Mouse (Mus musculus) CH12.LX (cell line): ENCODE results near the gene Klf15. TPM values are rescaled to one million over a fixed set of nuclear protein-coding genes. Genes with fewer than 3 reads are reported as not detected.

Source experiments
- DNase-seq: peaks from one replicate; pipeline ENCODE4 v3.0.0-alpha.2; 2013; ENCODE audit errors: extremely low read depth
- H3K27ac ChIP-seq: 2 replicates; pipeline ENCODE4 v1.5.1; 2012; ENCODE audit warnings: low read depth, mild to moderate bottlenecking, control low read depth, moderate library complexity; ENCODE audit not compliant: insufficient read depth
- H3K27me3 ChIP-seq: replicated peaks from 2 replicates; pipeline ENCODE3; 2012; ENCODE audit warnings: inconsistent platforms
- H3K36me3 ChIP-seq, 2 experiments: replicated peaks in 1 of 2; 2 replicates each; pipeline versions ENCODE3 to v1.6.1; 2012; ENCODE audit warnings: inconsistent platforms in 1 of 2, low read length in 1 of 2, mild to moderate bottlenecking in 1 of 2, mixed read lengths in 1 of 2, moderate library complexity in 1 of 2; ENCODE audit not compliant: control insufficient read depth in 1 of 2, insufficient read depth in 1 of 2
- H3K4me1 ChIP-seq, 2 experiments: 2 replicates each; pipeline ENCODE4 v1.6.1; 2012; ENCODE audit warnings: inconsistent platforms in 1 of 2, moderate library complexity in 1 of 2; ENCODE audit not compliant: insufficient read depth in 2 of 2, control insufficient read depth in 1 of 2
- H3K4me2 ChIP-seq: 2 replicates; pipeline ENCODE4 v1.6.1; 2012; ENCODE audit warnings: low read depth, mild to moderate bottlenecking, control low read depth; ENCODE audit not compliant: poor library complexity, insufficient read depth, severe bottlenecking
- H3K4me3 ChIP-seq, 3 experiments: fragments of 150-350 bp in 1 of 3; sonication (generic) in 1 of 3; replicated peaks in 1 of 3; 2 replicates each; pipeline versions ENCODE3 to v1.5.1; 2011 to 2012; ENCODE audit warnings: low read depth in 2 of 3, low read length in 2 of 3, mild to moderate bottlenecking in 2 of 3, moderate library complexity in 2 of 3, control low read depth in 1 of 3, improper control_type of control experiment in 1 of 3, inconsistent platforms in 1 of 3, mixed read lengths in 1 of 3; ENCODE audit not compliant: poor library complexity in 1 of 3
- H3K79me2 ChIP-seq: replicated peaks from 2 replicates; pipeline ENCODE4 v1.6.1; 2012; ENCODE audit warnings: mild to moderate bottlenecking, moderate library complexity; ENCODE audit not compliant: control insufficient read depth, poor library complexity, insufficient read depth, severe bottlenecking; ENCODE audit errors: extremely low read depth
- H3K9ac ChIP-seq: 2 replicates; pipeline ENCODE4 v1.6.1; 2012; ENCODE audit warnings: low read depth, mild to moderate bottlenecking, control low read depth, moderate library complexity; ENCODE audit not compliant: insufficient read depth
- H3K9me3 ChIP-seq: replicated peaks from 2 replicates; pipeline ENCODE3; 2012; ENCODE audit warnings: low read length, inconsistent platforms, mixed read lengths
- CHD2 ChIP-seq: IDR thresholded peaks from 2 replicates; pipeline ENCODE4 v1.6.1; 2011; ENCODE audit warnings: low read length, improper control_type of control experiment
- CTCF ChIP-seq, 2 experiments: IDR thresholded peaks in 1 of 2; conservative IDR thresholded peaks in 1 of 2; 2 replicates each; pipeline ENCODE4 v1.5.1; 2011 to 2012; ENCODE audit warnings: low read depth in 2 of 2, low read length in 2 of 2, improper control_type of control experiment in 1 of 2, inconsistent platforms in 1 of 2, mild to moderate bottlenecking in 1 of 2, moderate library complexity in 1 of 2
- E2F4 ChIP-seq: IDR thresholded peaks from 2 replicates; pipeline ENCODE4 v1.6.1; 2011; ENCODE audit warnings: low read depth, low read length, improper control_type of control experiment; ENCODE audit not compliant: insufficient replicate concordance
- HCFC1 ChIP-seq: IDR thresholded peaks from 2 replicates; pipeline ENCODE4 v1.6.1; 2012; ENCODE audit warnings: low read depth, mild to moderate bottlenecking, inconsistent platforms, low read length, improper control_type of control experiment
- JUN ChIP-seq: IDR thresholded peaks from 2 replicates; pipeline ENCODE4 v1.6.1; 2011; ENCODE audit warnings: low read depth, mild to moderate bottlenecking, low read length, improper control_type of control experiment, moderate library complexity; ENCODE audit not compliant: insufficient read depth
- JUND ChIP-seq: conservative IDR thresholded peaks from 2 replicates; pipeline ENCODE4 v1.6.1; 2011; ENCODE audit warnings: low read depth, low read length, improper control_type of control experiment
- MAX ChIP-seq: IDR thresholded peaks from 2 replicates; pipeline ENCODE4 v1.6.1; 2011; ENCODE audit warnings: low read length, improper control_type of control experiment
- MAZ ChIP-seq: IDR thresholded peaks from 2 replicates; pipeline ENCODE4 v1.6.1; 2012; ENCODE audit warnings: low read depth, mild to moderate bottlenecking, inconsistent platforms, low read length, improper control_type of control experiment, moderate library complexity
- MEF2A ChIP-seq: IDR thresholded peaks from 2 replicates; pipeline ENCODE4 v1.6.1; 2014; ENCODE audit warnings: low read depth, mild to moderate bottlenecking, inconsistent platforms, low read length, improper control_type of control experiment, borderline replicate concordance
- MYC ChIP-seq: IDR thresholded peaks from 2 replicates; pipeline ENCODE4 v1.6.1; 2011; ENCODE audit warnings: low read depth, mild to moderate bottlenecking, improper control_type of control experiment, low read length
- NRF1 ChIP-seq: IDR thresholded peaks from 2 replicates; pipeline ENCODE4 v1.6.1; 2014; ENCODE audit warnings: low read depth, mild to moderate bottlenecking, inconsistent platforms, low read length, improper control_type of control experiment, moderate library complexity
- POLR2A ChIP-seq: IDR thresholded peaks from 2 replicates; pipeline ENCODE4 v1.6.1; 2011; ENCODE audit warnings: low read depth, mild to moderate bottlenecking, improper control_type of control experiment, low read length
- POLR2AphosphoS2 ChIP-seq: IDR thresholded peaks from 2 replicates; pipeline ENCODE4 v1.6.1; 2011; ENCODE audit warnings: low read depth, low read length, improper control_type of control experiment
- RAD21 ChIP-seq: IDR thresholded peaks from 2 replicates; pipeline ENCODE4 v1.6.1; 2011; ENCODE audit warnings: low read depth, mild to moderate bottlenecking, low read length, improper control_type of control experiment, moderate library complexity
- SIN3A ChIP-seq: IDR thresholded peaks from 2 replicates; pipeline ENCODE4 v1.6.1; 2012; ENCODE audit warnings: low read length, improper control_type of control experiment, inconsistent platforms
- SMC3 ChIP-seq: IDR thresholded peaks from 2 replicates; pipeline ENCODE4 v1.6.1; 2011; ENCODE audit warnings: low read depth, low read length, improper control_type of control experiment
- TCF12 ChIP-seq: IDR thresholded peaks from 2 replicates; pipeline ENCODE4 v1.6.1; 2014; ENCODE audit warnings: low read depth, mild to moderate bottlenecking, inconsistent platforms, low read length, improper control_type of control experiment
- USF2 ChIP-seq: conservative IDR thresholded peaks from 2 replicates; pipeline ENCODE4 v1.6.1; 2011; ENCODE audit warnings: low read depth, low read length, improper control_type of control experiment
- ZC3H11A ChIP-seq: IDR thresholded peaks from 2 replicates; pipeline ENCODE4 v1.6.1; 2012; ENCODE audit warnings: low read depth, mild to moderate bottlenecking, inconsistent platforms, low read length, improper control_type of control experiment
- ZKSCAN1 ChIP-seq: IDR thresholded peaks from 2 replicates; pipeline ENCODE4 v1.6.1; 2012; ENCODE audit warnings: low read depth, inconsistent platforms, low read length, improper control_type of control experiment, borderline replicate concordance
- ZNF384 ChIP-seq: IDR thresholded peaks from 2 replicates; pipeline ENCODE4 v1.6.1; 2012; ENCODE audit warnings: low read depth, low read length, improper control_type of control experiment, inconsistent platforms
- dilution Hi-C: fragments of 300-500 bp; cut with MboI; formaldehyde crosslinking; loops from 2 replicates; pipeline ENCODE4 v1.14.3; 2020; ENCODE audit warnings: low sequenced_read_pairs; ENCODE audit not compliant: extremely low pct_unique_long_range_greater_than_20kb, extremely low pct_ligation_motif_present
- in situ Hi-C: fragments of 300-500 bp; cut with MboI; formaldehyde crosslinking; loops from 3 replicates; pipeline ENCODE4 v1.14.3; 2019; ENCODE audit warnings: low sequenced_read_pairs, low pct_ligation_motif_present, low pct_unique_long_range_greater_than_20kb, mixed read lengths
- polyA plus RNA-seq: library from polyadenylated mRNA; unstranded; fragments of >175 nt; gene quantifications from 2 replicates; pipeline ENCODE4 v1.2.1, GENCODE M21; 2012; ENCODE audit warnings: low read depth; ENCODE audit not compliant: insufficient read length
- total RNA-seq, 2 experiments: library from RNA; depleted of rRNA; stranded (reverse); fragments of 300-350 nt in 1 of 2; fragments of >200 nt in 1 of 2; gene quantifications; 2 replicates each; pipeline ENCODE4 v1.2.3; 2012 to 2014

The Klf15 gene
- total and polyA plus RNA-seq, 3 experiments = not detected

- dilution Hi-C loops = no loop called here
- Histone ChIP-seq H3K9me3 (no peaks in the 10 kb centered on the region), H3K79me2 (no peaks in the 10 kb centered on the region), H3K4me1 (no peaks in the 10 kb centered on the region), H3K4me2 (no peak overlapping the region), H3K36me3 (no peaks in the 10 kb centered on the region), H3K9ac (no peak overlapping the region), H3K4me3 (no peak overlapping the region), H3K27me3 (peaks cover 86% of the 10 kb centered on the region), H3K27ac (no peak overlapping the region)
- TF ChIP-seq MEF2A (no peak), JUN (no peak), TCF12 (no peak)
- no peak for DNase-seq
- in situ Hi-C loops = no loop called here
Observed at GRCm38 (mm10) chr6:90450697-90451096, 11.7 kb upstream of the Klf15 start.

GRCm38 (mm10) chr6:90451512-90451911, 10.9 kb upstream of the Klf15 start:
- TF ChIP-seq JUND (no peak), TCF12 (no peak), RAD21 (no peak), HCFC1 (no peak), ZNF384 (no peak), MYC (no peak), MAX (no peak), NRF1 (no peak), MAZ (no peak), SMC3 (no peak), E2F4 (no peak), SIN3A (no peak), CTCF (conservative IDR thresholded peaks at IDR 0.05 in 1 of 2, IDR thresholded peaks at IDR 0.05 in 1 of 2; ENCODE audit: low read depth in 2 of 2, low read length in 2 of 2) (no peak), USF2 (no peak), ZC3H11A (no peak), POLR2AphosphoS2 (no peak), ZKSCAN1 (no peak), POLR2A (no peak), CHD2 (no peak)
- TF ChIP-seq, all 38 proteins: peak for 0
- no peak overlapping the region for H3K27ac ChIP-seq
- DNase-seq = no peak
- no peak overlapping the region for H3K4me3 ChIP-seq
- H3K4me1 ChIP-seq = no peaks in the 10 kb centered on the region
- no peaks in the 10 kb centered on the region for H3K36me3 ChIP-seq
- in situ Hi-C loops (no loop called here), dilution Hi-C loops (no loop called here)
- H3K27me3 ChIP-seq = peaks cover 92% of the 10 kb centered on the region
- no peak overlapping the region for H3K9ac ChIP-seq
- no peaks in the 10 kb centered on the region for H3K9me3 ChIP-seq
- H3K4me2 ChIP-seq = no peak overlapping the region
- no peaks in the 10 kb centered on the region for H3K79me2 ChIP-seq
